Mouse (Mus musculus) heart, embryonic 14.5 days (tissue): ENCODE measurements around the gene Cpvl. TPM values are rescaled to one million over a fixed set of nuclear protein-coding genes. Genes with fewer than 3 reads are reported as not detected.

Source experiments
- ATAC-seq: fragments of 200-750 bp; cut with Nextera tagmentation; 2 replicates; pipeline ENCODE4 v1.8.0; 2017; ENCODE audit warnings: low read depth, moderate TSS enrichment; ENCODE audit not compliant: insufficient number of reproducible peaks, insufficient read depth, low FRiP score
- H3K27ac ChIP-seq, 2 experiments: fragments of 200-500 bp in 1 of 2; fragments of 300-500 bp in 1 of 2; sonication (generic) in 1 of 2; replicated peaks in 1 of 2; 2 replicates each; pipeline ENCODE4 v1.5.1; 2012 to 2014; ENCODE audit warnings: low read depth in 2 of 2, low read length in 2 of 2, control low read depth in 1 of 2, mild to moderate bottlenecking in 1 of 2, mixed read lengths in 1 of 2; ENCODE audit not compliant: control insufficient read depth in 1 of 2, insufficient read depth in 1 of 2
- H3K27me3 ChIP-seq: fragments of 300-500 bp; sonication (generic); 2 replicates; pipeline ENCODE4 v1.6.1; 2014; ENCODE audit warnings: mild to moderate bottlenecking, low read length, control low read depth; ENCODE audit not compliant: control insufficient read depth, insufficient read depth
- H3K36me3 ChIP-seq: fragments of 300-500 bp; sonication (generic); 2 replicates; pipeline ENCODE4 v1.6.1; 2014; ENCODE audit warnings: mild to moderate bottlenecking, control low read depth, low read length, mixed read lengths; ENCODE audit not compliant: control insufficient read depth, insufficient read depth
- H3K4me1 ChIP-seq, 2 experiments: fragments of 200-500 bp in 1 of 2; fragments of 300-500 bp in 1 of 2; sonication (generic) in 1 of 2; 2 replicates each; pipeline ENCODE4 v1.6.1; 2012 to 2014; ENCODE audit warnings: low read length in 2 of 2, control low read depth in 1 of 2, mixed read lengths in 1 of 2; ENCODE audit not compliant: control insufficient read depth in 2 of 2, insufficient read depth in 2 of 2
- H3K4me2 ChIP-seq: fragments of 300-500 bp; sonication (generic); 2 replicates; pipeline ENCODE4 v1.6.1; 2014; ENCODE audit warnings: mild to moderate bottlenecking, low read length
- H3K4me3 ChIP-seq, 2 experiments: fragments of 200-500 bp in 1 of 2; fragments of 300-500 bp in 1 of 2; sonication (generic) in 1 of 2; 2 replicates each; pipeline ENCODE4 v1.5.1; 2012 to 2014; ENCODE audit warnings: low read length in 2 of 2, mild to moderate bottlenecking in 2 of 2, control low read depth in 1 of 2, low read depth in 1 of 2, moderate library complexity in 1 of 2; ENCODE audit not compliant: control insufficient read depth in 1 of 2, insufficient read depth in 1 of 2
- H3K9ac ChIP-seq: fragments of 300-500 bp; sonication (generic); 2 replicates; pipeline ENCODE4 v1.6.1; 2014; ENCODE audit warnings: mild to moderate bottlenecking, low read length
- H3K9me3 ChIP-seq: fragments of 300-500 bp; sonication (generic); 2 replicates; pipeline ENCODE4 v1.6.1; 2016; ENCODE audit warnings: low read length, control low read depth; ENCODE audit not compliant: control insufficient read depth
- WGBS: fragments of 180-500 bp; shearing (Covaris S2); extraction: QIAGEN DNeasy Blood & Tissue Kit; methylation state at CpG from one replicate; pipeline ENCODE4 v1.1.7; 2014; 5-methylcytosine and 5-hydroxymethylcytosine counted together
- polyA plus RNA-seq: library from polyadenylated mRNA; unstranded; fragments of >200 nt; fragmentation: Nextera tagmentation; extraction: Ambion mirVana; gene quantifications from 2 replicates; pipeline ENCODE4 v1.2.1, GENCODE M21; 2014

Gene Cpvl
- polyA plus RNA-seq, 1 experiment from 2014 or later, result not detected

- no peak overlapping the region for H3K27ac ChIP-seq
- ATAC-seq, result no peak
- H3K4me3 ChIP-seq, result no peak overlapping the region
- WGBS, result 77% methylated on average over 3 of the region's 3 CpGs
- no peaks in the 10 kb centered on the region for H3K36me3 ChIP-seq
- no peak overlapping the region for H3K4me2 ChIP-seq
- no peaks in the 10 kb centered on the region for H3K9me3 ChIP-seq
- no peak overlapping the region for H3K9ac ChIP-seq
- no peaks in the 10 kb centered on the region for H3K27me3 ChIP-seq
- no peaks in the 10 kb centered on the region for H3K4me1 ChIP-seq
Observed at GRCm38 (mm10) chr6:53853546-53853945, 124.9 kb downstream of the Cpvl start.

GRCm38 (mm10) chr6:53844626-53845025, 133.8 kb downstream of the Cpvl start:
- H3K27me3 ChIP-seq, result no peaks in the 10 kb centered on the region
- H3K9me3 ChIP-seq, result no peaks in the 10 kb centered on the region
- WGBS, result 91% methylated on average over 17 of the region's 17 CpGs
- H3K4me2 ChIP-seq, result no peak overlapping the region
- H3K27ac ChIP-seq, result no peak overlapping the region
- H3K4me3 ChIP-seq, result no peak overlapping the region
- no peaks in the 10 kb centered on the region for H3K36me3 ChIP-seq
- ATAC-seq, result no peak
- no peak overlapping the region for H3K9ac ChIP-seq
- H3K4me1 ChIP-seq, result no peaks in the 10 kb centered on the region

GRCm38 (mm10) chr6:53825213-53825612, 153.3 kb downstream of the Cpvl start:
- Histone ChIP-seq H3K4me3 (no peak overlapping the region), H3K9ac (no peak overlapping the region), H3K27me3 (peaks cover 19% of the 10 kb centered on the region), H3K4me1 (peaks cover 0 to 7% of the 10 kb centered on the region in 2 experiments; a peak in 2 of 4 replicates), H3K4me2 (no peak overlapping the region), H3K27ac (no peak overlapping the region), H3K9me3 (0 out of 2 replicates have a peak, but pooled peaks cover 2% of the 10 kb centered on the region), H3K36me3 (no peaks in the 10 kb centered on the region)
- 26% methylated on average over 4 of the region's 4 CpGs for WGBS
- ATAC-seq, result peak; percentile 51; the same call in 1 of the 2 replicates

Other genes starting within 250 kb of the Cpvl start
- 4.5 and 4.8 TPM in 2 replicates for gene Tril, start 157.8 kb downstream of the Cpvl start, polyA plus RNA-seq
- gene Chn2, start 60.9 kb upstream of the Cpvl start, polyA plus RNA-seq, result 7.1 and 8.4 TPM in 2 replicates